Mouse (Mus musculus): ENCODE measurements at regions not wholly inside any gene's neighbourhood (a gene's known extent, or its start where the extent isn't known, plus 50 kb on each side); places are given as distances from the start of the nearest gene placed in this dataset.

- DNase-seq (ENCODE audit: low spot score), result no peak
These were observed 852.0 kb upstream of the Agtr1b start for GRCm38 (mm10) chr3:21218936-21219335.

GRCm38 (mm10) chr3:21241184-21241583, 835.3 kb upstream of the Tbl1xr1 start:
- no peak for DNase-seq (ENCODE audit: low spot score)

- DNase-seq (ENCODE audit: low spot score), result no peak
These were observed 820.2 kb upstream of the Tbl1xr1 start for GRCm38 (mm10) chr3:21256129-21256760.

GRCm38 (mm10) chr3:21263317-21263716, 813.1 kb upstream of the Tbl1xr1 start:
- no peak for DNase-seq (ENCODE audit: low spot score)

- DNase-seq (ENCODE audit: low spot score), result no peak
These were observed 811.0 kb upstream of the Tbl1xr1 start for GRCm38 (mm10) chr3:21265491-21265890.

- DNase-seq (ENCODE audit: low spot score), result no peak
These were observed 807.9 kb upstream of the Tbl1xr1 start for GRCm38 (mm10) chr3:21268429-21269129.

- DNase-seq (ENCODE audit: low spot score), result no peak
These were observed 807.4 kb upstream of the Tbl1xr1 start for GRCm38 (mm10) chr3:21269130-21269440.

- DNase-seq (ENCODE audit: low spot score), result no peak
These were observed 805.7 kb upstream of the Tbl1xr1 start for GRCm38 (mm10) chr3:21270788-21271187.

- no peak for DNase-seq (ENCODE audit: low spot score)
These were observed 804.2 kb upstream of the Tbl1xr1 start for GRCm38 (mm10) chr3:21272219-21272618.

GRCm38 (mm10) chr3:21292774-21293173, 783.7 kb upstream of the Tbl1xr1 start:
- DNase-seq (ENCODE audit: low spot score), result no peak

- no peak for DNase-seq (ENCODE audit: low spot score)
These were observed 783.1 kb upstream of the Tbl1xr1 start for GRCm38 (mm10) chr3:21293308-21293707.

GRCm38 (mm10) chr3:21294776-21295175, 781.7 kb upstream of the Tbl1xr1 start:
- DNase-seq (ENCODE audit: low spot score), result no peak

- DNase-seq (ENCODE audit: low spot score), result no peak
These were observed 779.8 kb upstream of the Tbl1xr1 start for GRCm38 (mm10) chr3:21296581-21297110.

GRCm38 (mm10) chr3:21325329-21325896, 751.0 kb upstream of the Tbl1xr1 start:
- no peak for DNase-seq (ENCODE audit: low spot score)

- DNase-seq (ENCODE audit: low spot score), result no peak
These were observed 734.5 kb upstream of the Tbl1xr1 start for GRCm38 (mm10) chr3:21341916-21342315.

GRCm38 (mm10) chr3:21343095-21343494, 733.4 kb upstream of the Tbl1xr1 start:
- no peak for DNase-seq (ENCODE audit: low spot score)

GRCm38 (mm10) chr3:21349421-21349820, 727.0 kb upstream of the Tbl1xr1 start:
- no peak for DNase-seq (ENCODE audit: low spot score)

GRCm38 (mm10) chr3:21356150-21356549, 720.3 kb upstream of the Tbl1xr1 start:
- no peak for DNase-seq (ENCODE audit: low spot score)

GRCm38 (mm10) chr3:21356831-21357712, 719.4 kb upstream of the Tbl1xr1 start:
- peak; percentile 50 for DNase-seq (ENCODE audit: low spot score)

- no peak for DNase-seq (ENCODE audit: low spot score)
These were observed 718.4 kb upstream of the Tbl1xr1 start for GRCm38 (mm10) chr3:21358068-21358467.

GRCm38 (mm10) chr3:21361069-21361468, 715.4 kb upstream of the Tbl1xr1 start:
- no peak for DNase-seq (ENCODE audit: low spot score)

GRCm38 (mm10) chr3:21379816-21380215, 696.6 kb upstream of the Tbl1xr1 start:
- DNase-seq (ENCODE audit: low spot score), result no peak

Data from layer of hippocampus, adult 11-12 months (tissue).